Mouse (Mus musculus) adrenal gland, postnatal 25 days (tissue): ENCODE results near the gene Dkk2. TPM values are rescaled to one million over a fixed set of nuclear protein-coding genes. Genes with fewer than 3 reads are reported as not detected.
"Not testable (repeated sequence)": the region's sequence is repeated elsewhere in the genome, so short reads cannot be mapped to it uniquely, and the experiment has no call there.

ENCODE experiments used
- DNase-seq: peaks from one replicate; pipeline ENCODE4 v3.0.0; 2021; ENCODE audit warnings: mixed read lengths
- long read RNA-seq: library from polyadenylated mRNA; stranded (forward); transcript quantifications from one replicate; pipeline ENCODE4 v2.0.0, GENCODE M21; 2021
- total RNA-seq: library from RNA; stranded (reverse); gene quantifications from 2 replicates; pipeline ENCODE4 v1.2.3, GENCODE M21; 2021

The Dkk2 gene
- 1.7 and 2.3 TPM in 2 replicates for total RNA-seq
- long read RNA-seq, partial matches to known transcripts: 0 of 4 reads
- long read RNA-seq, other reads (novel, unspliced or antisense): 0 of 4 reads

DNA sequence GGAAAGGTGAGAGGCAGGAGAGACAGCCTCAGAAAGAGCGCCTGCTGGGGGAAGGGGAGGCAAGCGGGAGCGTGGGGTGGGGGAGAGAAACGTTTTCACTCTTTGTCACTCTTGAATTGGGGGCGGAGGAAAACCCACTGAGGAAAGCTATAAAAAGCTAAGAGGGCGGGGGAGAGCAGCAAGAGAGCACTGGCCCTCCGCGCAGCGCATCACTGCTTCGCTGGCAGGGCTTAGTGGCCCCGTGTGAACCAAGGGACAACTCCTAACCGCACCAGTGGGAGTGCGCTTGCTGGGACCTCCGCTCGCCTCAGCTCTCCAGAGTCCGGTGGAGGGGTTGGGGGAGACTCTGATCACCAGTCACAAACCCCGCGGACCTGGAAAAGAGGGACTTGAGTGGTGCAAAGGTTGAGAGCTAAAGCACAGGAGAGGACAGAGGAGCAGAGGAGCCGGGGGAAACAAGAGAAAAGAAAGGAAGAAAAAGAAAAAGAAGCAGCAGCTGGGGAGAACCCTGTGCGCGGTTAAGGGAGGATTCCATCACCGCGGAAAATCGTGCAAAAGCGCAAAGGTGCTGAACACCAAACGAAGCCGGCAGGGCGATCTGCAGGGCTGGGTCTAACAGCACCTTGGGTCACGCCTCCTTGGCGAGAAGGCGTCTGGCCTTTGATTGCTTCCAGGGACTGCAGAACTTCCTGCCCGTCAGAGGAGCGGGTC lies at the start of gene Dkk2:
TSS of gene Dkk2 (plus strand) at position 181 of the 711 bp plus-strand sequence.
- no peak for DNase-seq

DNA sequence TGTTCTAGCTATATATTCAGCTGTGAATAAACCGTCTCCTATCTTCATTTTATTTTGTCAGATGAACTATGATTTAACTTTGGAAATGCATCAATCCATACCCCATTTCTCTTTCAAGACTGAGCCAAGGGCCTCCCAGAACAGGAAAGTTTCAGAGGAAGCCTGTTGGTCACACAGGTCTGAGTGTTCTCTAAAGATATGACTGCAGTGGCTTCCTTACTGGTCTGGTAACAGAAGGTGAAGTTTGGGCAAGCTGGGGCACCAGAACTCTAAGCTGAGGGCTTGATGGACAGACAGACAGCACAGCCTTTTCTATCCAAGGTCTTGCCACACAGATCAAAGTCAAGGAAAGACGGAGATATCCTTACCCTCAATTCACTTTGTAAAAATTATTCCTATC lies 48.4 kb upstream of the Dkk2 start:
- DNase-seq: no peak

- DNase-seq: no peak
Observed at GRCm38 (mm10) chr3:132037670-132038069, 47.4 kb upstream of the Dkk2 start.

- no peak for DNase-seq
Observed at GRCm38 (mm10) chr3:132040066-132040465, 45.0 kb upstream of the Dkk2 start.

DNA sequence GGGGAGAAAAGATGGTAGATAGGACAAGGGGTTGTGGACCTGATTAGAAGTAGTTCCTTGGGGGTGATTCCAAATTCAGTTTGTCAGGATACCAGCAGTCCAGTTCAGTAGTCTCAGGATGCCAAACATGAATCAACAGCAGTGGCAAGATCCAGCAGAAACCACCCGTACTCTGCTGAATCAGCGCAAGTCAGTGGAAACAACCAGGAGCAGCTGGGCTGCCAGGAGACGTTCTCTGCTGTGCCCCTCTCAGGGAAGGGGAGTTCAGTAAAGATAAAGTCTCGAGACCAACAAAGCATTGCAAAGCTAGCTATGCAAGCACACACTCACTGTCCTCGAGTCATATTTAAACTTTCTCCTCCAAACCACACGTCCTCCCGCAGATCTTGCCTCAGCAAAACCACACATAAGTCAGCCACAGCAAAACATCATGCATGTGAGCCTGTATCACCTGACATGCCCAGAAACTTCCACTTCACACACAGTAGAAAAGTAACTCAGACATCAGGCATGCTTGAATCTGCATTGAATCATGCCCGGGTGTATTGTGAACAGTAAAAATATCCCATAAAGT lies 34.1 kb upstream of the Dkk2 start:
- no peak for DNase-seq

DNA sequence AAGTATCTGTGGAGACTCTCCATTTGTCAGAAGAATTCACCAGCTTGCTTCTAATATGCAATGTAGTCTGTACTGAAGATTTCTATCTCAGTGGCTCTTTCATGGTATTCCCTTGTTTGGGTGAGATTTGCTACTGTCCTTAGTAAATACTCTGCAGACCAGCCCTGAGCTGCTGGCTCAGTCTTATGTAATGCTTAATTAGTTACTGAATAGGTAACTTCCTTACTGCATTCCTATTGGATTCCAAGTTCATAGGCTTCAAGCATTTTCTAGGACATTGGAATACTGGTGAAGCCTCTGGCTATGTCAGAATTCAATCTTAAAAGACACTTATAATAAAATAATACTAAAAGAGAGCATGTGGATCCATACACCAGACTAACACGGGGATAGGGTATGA lies 22.3 kb upstream of the Dkk2 start:
- not testable (repeated sequence) for DNase-seq

GRCm38 (mm10) chr3:132063374-132063773 lies 21.7 kb upstream of the Dkk2 start:
- no peak for DNase-seq

- no peak for DNase-seq
Observed at GRCm38 (mm10) chr3:132063966-132064365, 21.1 kb upstream of the Dkk2 start.

- DNase-seq: no peak
Observed at GRCm38 (mm10) chr3:132064920-132065319, 20.2 kb upstream of the Dkk2 start.

- no peak for DNase-seq
Observed at GRCm38 (mm10) chr3:132070949-132071348, 14.1 kb upstream of the Dkk2 start.

GRCm38 (mm10) chr3:132084018-132084417 lies 1.1 kb upstream of the Dkk2 start:
- peak; percentile 63 for DNase-seq

GRCm38 (mm10) chr3:132084680-132085079 lies 412 bp upstream of the Dkk2 start:
- no peak for DNase-seq

DNA sequence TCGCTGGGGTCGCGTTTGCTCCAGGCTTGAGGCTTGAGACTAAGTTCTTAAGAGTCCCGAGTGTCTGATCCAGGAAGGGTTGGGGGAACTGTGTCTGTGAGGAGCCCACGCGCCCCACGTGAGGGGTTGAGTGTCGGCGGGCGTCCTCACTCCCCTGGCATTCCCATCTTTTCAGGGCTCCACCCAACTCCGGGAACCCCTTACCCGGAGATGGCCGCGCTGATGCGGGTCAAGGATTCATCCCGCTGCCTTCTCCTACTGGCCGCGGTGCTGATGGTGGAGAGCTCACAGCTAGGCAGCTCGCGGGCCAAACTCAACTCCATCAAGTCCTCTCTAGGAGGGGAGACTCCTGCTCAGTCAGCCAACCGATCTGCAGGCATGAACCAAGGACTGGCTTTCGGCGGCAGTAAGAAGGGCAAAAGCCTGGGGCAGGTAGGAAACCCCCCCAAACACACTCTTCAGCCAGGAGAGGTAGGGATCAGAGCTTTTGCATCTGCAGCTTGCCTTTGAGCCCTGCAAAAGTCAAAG lies 795 bp downstream of the Dkk2 start:
- DNase-seq: no peak

DNA sequence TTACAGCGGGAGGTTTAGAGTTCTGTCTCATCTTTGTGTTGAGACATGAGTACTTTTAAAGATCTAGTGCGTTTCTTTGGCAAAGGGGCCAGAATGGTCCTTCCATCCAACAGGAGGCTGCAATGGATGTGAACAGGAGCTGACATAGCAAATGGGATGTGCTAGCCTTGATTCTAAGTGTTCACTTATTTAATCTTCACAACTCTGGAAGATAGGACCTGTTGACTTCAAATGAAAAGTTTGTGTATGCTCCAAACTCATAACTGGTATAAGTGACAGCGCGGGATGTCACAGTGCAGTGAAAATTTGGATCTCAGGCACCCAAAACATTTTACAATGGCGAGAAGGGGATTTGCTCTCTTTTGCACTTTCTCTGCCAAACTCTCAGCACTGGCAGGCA lies 1.4 kb downstream of the Dkk2 start:
- no peak for DNase-seq

- DNase-seq: peak; percentile 13
Observed at GRCm38 (mm10) chr3:132087011-132087486, 2.0 kb downstream of the Dkk2 start.

DNA sequence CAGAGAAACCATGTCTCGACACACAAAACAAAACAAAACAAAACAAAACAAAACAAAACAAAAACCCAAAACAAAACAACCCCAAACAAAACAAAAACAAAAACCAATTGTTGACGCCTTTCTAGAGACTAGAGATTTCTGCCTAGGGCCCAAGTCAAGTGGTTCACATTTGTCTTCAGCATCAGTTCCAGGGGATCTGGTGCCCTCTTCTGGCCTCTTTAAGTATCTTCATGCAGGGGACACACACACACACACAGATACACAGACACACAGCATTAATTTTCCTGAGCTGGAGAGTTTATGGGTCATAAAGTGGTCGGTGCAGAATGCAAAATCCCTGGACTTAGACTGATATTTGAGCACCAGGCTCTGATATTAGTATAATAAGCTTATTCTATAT lies 7.9 kb downstream of the Dkk2 start:
- DNase-seq: no peak

DNA sequence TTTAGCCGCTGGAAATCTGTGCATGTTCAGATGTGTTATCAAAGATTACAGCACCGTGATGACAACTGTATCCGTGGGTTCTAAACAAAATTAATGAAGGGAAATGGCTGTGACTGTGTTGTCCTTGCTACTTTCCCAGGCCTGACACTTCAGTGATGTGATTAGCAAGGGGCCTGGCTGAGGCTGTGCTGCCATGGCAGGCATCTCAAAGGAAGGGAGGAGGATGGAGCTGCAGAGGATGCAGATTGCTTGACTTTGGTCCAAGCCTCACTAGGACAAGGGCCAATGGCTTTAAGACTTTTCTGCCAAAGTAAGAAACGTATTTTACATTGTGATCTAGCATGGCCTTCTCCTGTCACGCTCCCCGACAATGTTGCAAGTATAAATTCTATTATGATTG lies 11.2 kb downstream of the Dkk2 start:
- DNase-seq: no peak

DNA sequence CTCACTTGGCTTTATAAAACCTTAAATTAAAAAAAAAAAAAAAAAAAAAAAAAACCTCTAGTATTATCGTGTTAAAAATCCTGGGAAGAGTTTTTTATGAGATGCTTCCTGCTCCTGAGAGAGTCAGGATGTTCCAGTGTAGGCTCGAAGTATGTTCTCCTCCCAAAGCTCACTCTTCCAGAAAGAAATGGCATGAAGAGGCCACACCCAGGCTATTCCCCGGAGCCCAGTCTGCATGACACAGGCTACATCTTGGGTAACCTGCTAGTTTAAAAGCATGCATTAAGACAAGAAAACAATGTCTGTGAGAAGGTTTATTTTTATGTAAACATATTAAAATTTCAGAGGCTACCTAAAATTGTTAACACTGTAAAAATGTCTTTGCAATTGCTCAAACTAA lies 15.7 kb downstream of the Dkk2 start:
- no peak for DNase-seq

DNA sequence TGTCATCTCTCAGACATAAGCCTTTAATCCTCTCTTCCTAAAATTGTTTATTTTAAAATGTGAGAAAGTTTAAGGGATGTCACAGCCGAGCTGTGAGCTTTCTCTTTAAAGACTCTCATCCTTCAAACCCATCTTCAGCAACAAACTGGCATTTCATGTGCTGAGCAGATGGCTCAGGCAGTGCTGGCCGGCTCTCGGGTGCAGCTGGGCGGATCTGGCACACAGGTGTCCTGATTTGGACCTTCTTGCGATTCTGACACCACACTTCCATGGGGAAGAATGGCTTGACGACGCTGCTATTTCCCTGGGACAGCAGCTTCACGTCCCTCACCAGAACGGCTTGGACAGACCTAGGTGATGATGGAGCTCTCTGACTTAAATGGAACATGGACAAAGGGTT lies 17.9 kb downstream of the Dkk2 start:
- no peak for DNase-seq

- no peak for DNase-seq
Observed at GRCm38 (mm10) chr3:132103454-132103853, 18.4 kb downstream of the Dkk2 start.

- DNase-seq: no peak
Observed at GRCm38 (mm10) chr3:132115772-132116511, 30.9 kb downstream of the Dkk2 start.

- DNase-seq: no peak
Observed at GRCm38 (mm10) chr3:132121344-132121743, 36.3 kb downstream of the Dkk2 start.

DNA sequence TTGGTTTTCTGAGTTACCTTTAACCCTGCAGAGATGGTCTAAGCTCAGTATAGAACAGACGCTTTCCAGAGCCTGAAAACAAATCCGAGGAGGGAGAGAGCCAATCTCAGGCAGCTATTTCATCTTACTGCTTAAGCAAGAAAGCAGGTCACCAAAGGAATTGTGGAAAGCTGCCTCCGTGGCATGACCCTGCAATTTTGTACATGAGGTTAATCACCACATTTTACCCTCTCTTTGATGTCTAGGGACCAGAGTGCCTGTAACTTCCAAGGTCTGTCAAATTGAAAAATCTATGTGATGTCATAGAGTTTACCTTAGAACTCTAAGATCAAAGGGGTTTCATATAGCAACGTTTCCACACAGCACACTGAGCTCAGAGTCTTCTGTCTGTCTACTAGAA lies 37.5 kb downstream of the Dkk2 start:
- no peak for DNase-seq
